Mouse (Mus musculus) stomach, postnatal 0 days (tissue): ENCODE results near the gene Fabp1.

Experiments
- CTCF ChIP-seq: IDR thresholded peaks from 2 replicates; pipeline ENCODE4 v1.5.1; 2016; ENCODE audit warnings: antibody characterized with exemption, low read depth, mild to moderate bottlenecking, moderate library complexity
- EP300 ChIP-seq: optimal IDR thresholded peaks from 2 replicates; pipeline ENCODE3; 2016; ENCODE audit warnings: antibody characterized with exemption

GRCm38 (mm10) chr6:71161290-71161689 is 38.3 kb upstream of the Fabp1 start:
- no peak for TF ChIP-seq EP300
- TF ChIP-seq CTCF = no peak
